Mouse (Mus musculus): ENCODE measurements around the gene Nrtn. TPM values are rescaled to one million over a fixed set of nuclear protein-coding genes. Genes with fewer than 3 reads are reported as not detected.
A peak's percentile ranks its signal among the peaks of the same experiment; 100 is the strongest.

The Nrtn gene
- total RNA-seq, 2 experiments from 2014 or later = 25.1 to 32.1 TPM

GRCm38 (mm10) chr17:56762769-56763731 lies 5.7 kb upstream of the Nrtn start:
- DNase-seq = peak; percentile 64 to 75

GRCm38 (mm10) chr17:56761991-56762410 lies 4.7 kb upstream of the Nrtn start:
- DNase-seq = peak; percentile 87 to 89

- DNase-seq = no peak
Measured at GRCm38 (mm10) chr17:56761077-56761476, 3.7 kb upstream of the Nrtn start.

GRCm38 (mm10) chr17:56759261-56759660 lies 1.9 kb upstream of the Nrtn start:
- no peak for DNase-seq

GRCm38 (mm10) chr17:56758132-56758531 lies 802 bp upstream of the Nrtn start:
- DNase-seq = peak; percentile 54 to 71

GRCm38 (mm10) chr17:56756703-56757399 lies 479 bp downstream of the Nrtn start:
- DNase-seq = peak; percentile 38 to 53

GRCm38 (mm10) chr17:56754271-56755185 lies 2.8 kb downstream of the Nrtn start:
- no peak for DNase-seq

- no peak for DNase-seq
Measured at GRCm38 (mm10) chr17:56753452-56753851, 3.9 kb downstream of the Nrtn start.

- no peak for DNase-seq
Measured at GRCm38 (mm10) chr17:56751404-56752072, 5.8 kb downstream of the Nrtn start.

- no peak for DNase-seq
Measured at GRCm38 (mm10) chr17:56744173-56744572, 13.2 kb downstream of the Nrtn start.

GRCm38 (mm10) chr17:56740788-56741160 lies 16.6 kb downstream of the Nrtn start:
- DNase-seq = no peak

- peak in 1 of 2 experiments; percentile 45 for DNase-seq
Measured at GRCm38 (mm10) chr17:56740118-56740787, 17.1 kb downstream of the Nrtn start.

GRCm38 (mm10) chr17:56738221-56738620 lies 19.1 kb downstream of the Nrtn start:
- no peak for DNase-seq

GRCm38 (mm10) chr17:56736534-56736933 lies 20.8 kb downstream of the Nrtn start:
- DNase-seq = no peak

- DNase-seq = no peak
Measured at GRCm38 (mm10) chr17:56729656-56730055, 27.7 kb downstream of the Nrtn start.

- peak in 1 of 2 experiments; percentile 9 for DNase-seq
Measured at GRCm38 (mm10) chr17:56729151-56729550, 28.2 kb downstream of the Nrtn start.

- peak in 1 of 2 experiments; percentile 27 for DNase-seq
Measured at GRCm38 (mm10) chr17:56728117-56728516, 29.2 kb downstream of the Nrtn start.

- peak in 1 of 2 experiments; percentile 8 for DNase-seq
Measured at GRCm38 (mm10) chr17:56727659-56728058, 29.7 kb downstream of the Nrtn start.

- peak in 1 of 2 experiments; percentile 8 for DNase-seq
Measured at GRCm38 (mm10) chr17:56727029-56727649, 30.2 kb downstream of the Nrtn start.

All from heart, adult 18-20 months (tissue).